Mouse (Mus musculus): Measurements from ENCODE around the gene 4933405L10Rik. TPM values are rescaled to one million over a fixed set of nuclear protein-coding genes. Genes with fewer than 3 reads are reported as not detected.

Gene 4933405L10Rik
- total RNA-seq, 2 experiments from 2014 or later, result not detected

- no peak for DNase-seq
Measured at GRCm38 (mm10) chr8:105757796-105758276, 50.4 kb downstream of the 4933405L10Rik start.

- peak; percentile 98 for DNase-seq
Measured at GRCm38 (mm10) chr8:105758277-105759108, 51.0 kb downstream of the 4933405L10Rik start, which contains the start of gene Gfod2. Gene Gfod2, minus strand, starts transcription at chr8:105758664.

Other genes with a start within 250 kb of the 4933405L10Rik start
- gene Tppp3, start 236.1 kb upstream of the 4933405L10Rik start, total RNA-seq (2021), result 100 to 1,000 TPM; 260 to 285 TPM
- gene Zdhhc1, start 210.8 kb upstream of the 4933405L10Rik start, total RNA-seq (2021), result 10 to 100 TPM; 10.9 to 15.9 TPM
- 1 to 10 TPM; 4.4 to 4.5 TPM for gene Hsd11b2, start 188.9 kb upstream of the 4933405L10Rik start, total RNA-seq (2021)
- 10 to 100 TPM; 49.3 to 54.2 TPM for gene Atp6v0d1, start 141.6 kb upstream of the 4933405L10Rik start, total RNA-seq (2021)
- gene Ripor1, start 102.4 kb upstream of the 4933405L10Rik start, total RNA-seq (2021), result 10 to 100 TPM; 20.7 to 26.9 TPM
- gene Ctcf, start 71.1 kb upstream of the 4933405L10Rik start, total RNA-seq (2021), result 10 to 100 TPM; 43.7 to 46.7 TPM
- gene Agrp, start 70.3 kb upstream of the 4933405L10Rik start, total RNA-seq (2021), result under 1 TPM; 0.84 to 0.85 TPM
- under 1 TPM; 0.28 to 0.38 TPM for gene Carmil2, start 21.4 kb upstream of the 4933405L10Rik start, total RNA-seq (2021)
- gene Acd, start 6.6 kb upstream of the 4933405L10Rik start, total RNA-seq (2021), result 10 to 100 TPM; 12.9 to 15.2 TPM
- 1 to 10 TPM; 6.0 to 7.8 TPM for gene Pard6a, start 6.5 kb upstream of the 4933405L10Rik start, total RNA-seq (2021)
- gene Enkd1, start 555 bp downstream of the 4933405L10Rik start, total RNA-seq (2021), result 1 to 10 TPM; 2.0 to 3.7 TPM
- gene Gfod2, start 51.0 kb downstream of the 4933405L10Rik start, total RNA-seq (2021), result 1 to 10 TPM; 6.5 to 7.6 TPM
- gene Ranbp10, start 119.7 kb downstream of the 4933405L10Rik start, total RNA-seq (2021), result 10 to 100 TPM; 19.9 to 25.2 TPM
- not detected for gene Tsnaxip1, start 120.1 kb downstream of the 4933405L10Rik start, total RNA-seq (2021)
- gene Cenpt, start 145.6 kb downstream of the 4933405L10Rik start, total RNA-seq (2021), result 1 to 10 TPM; 5.2 to 7.0 TPM
- 10 to 100 TPM; 24.2 to 26.9 TPM for gene Thap11, start 147.5 kb downstream of the 4933405L10Rik start, total RNA-seq (2021)
- gene Nutf2, start 152.9 kb downstream of the 4933405L10Rik start, total RNA-seq (2021), result 10 to 100 TPM; 65.5 to 80.5 TPM
- gene Edc4, start 173.2 kb downstream of the 4933405L10Rik start, total RNA-seq (2021), result 10 to 100 TPM; 24.6 to 30.3 TPM
- under 1 TPM in 1 of 2 experiments, not detected in 1; 0.56 TPM for gene Nrn1l, start 185.9 kb downstream of the 4933405L10Rik start, total RNA-seq (2021)
- gene Pskh1, start 192.8 kb downstream of the 4933405L10Rik start, total RNA-seq (2021), result 10 to 100 TPM; 15.2 to 17.5 TPM
- gene Ctrl, start 226.2 kb downstream of the 4933405L10Rik start, total RNA-seq (2021), result under 1 TPM in 1 of 2 experiments, not detected in 1; 0.47 TPM
- gene Psmb10, start 230.8 kb downstream of the 4933405L10Rik start, total RNA-seq (2021), result 10 to 100 TPM; 22.9 to 26.3 TPM
- gene Lcat, start 235.7 kb downstream of the 4933405L10Rik start, total RNA-seq (2021), result 1 to 10 TPM in 1 of 2 experiments, under 1 TPM in 1; 0.23 to 1.2 TPM

Measured in gastrocnemius, postnatal 10 days (tissue).